Mouse (Mus musculus): ENCODE measurements around the gene Nhlrc4.

The Nhlrc4 gene

GRCm38 (mm10) chr17:25957586-25958051, 12.9 kb upstream of the Nhlrc4 start:
- no peak for DNase-seq (ENCODE audit: low spot score)

GRCm38 (mm10) chr17:25956631-25957030, 11.9 kb upstream of the Nhlrc4 start:
- DNase-seq (ENCODE audit: low spot score), result no peak

- no peak for DNase-seq (ENCODE audit: low spot score)
Measured at GRCm38 (mm10) chr17:25956201-25956600, 11.4 kb upstream of the Nhlrc4 start.

GRCm38 (mm10) chr17:25955736-25956135, 11.0 kb upstream of the Nhlrc4 start:
- no peak for DNase-seq (ENCODE audit: low spot score)

GRCm38 (mm10) chr17:25954671-25955070, 9.9 kb upstream of the Nhlrc4 start:
- DNase-seq (ENCODE audit: low spot score), result no peak

- DNase-seq (ENCODE audit: low spot score), result no peak
Measured at GRCm38 (mm10) chr17:25953161-25953560, 8.4 kb upstream of the Nhlrc4 start.

- no peak for DNase-seq (ENCODE audit: low spot score)
Measured at GRCm38 (mm10) chr17:25951803-25952623, 7.3 kb upstream of the Nhlrc4 start, which contains the start of gene A930017K11Rik. Gene A930017K11Rik, minus strand, starts transcription at chr17:25952565.

GRCm38 (mm10) chr17:25951225-25951802, 6.6 kb upstream of the Nhlrc4 start:
- peak; percentile 71 for DNase-seq (ENCODE audit: low spot score)

- DNase-seq (ENCODE audit: low spot score), result no peak
Measured at GRCm38 (mm10) chr17:25950706-25951105, 5.9 kb upstream of the Nhlrc4 start.

- no peak for DNase-seq (ENCODE audit: low spot score)
Measured at GRCm38 (mm10) chr17:25949981-25950380, 5.2 kb upstream of the Nhlrc4 start.

- DNase-seq (ENCODE audit: low spot score), result no peak
Measured at GRCm38 (mm10) chr17:25948051-25948450, 3.3 kb upstream of the Nhlrc4 start.

- no peak for DNase-seq (ENCODE audit: low spot score)
Measured at GRCm38 (mm10) chr17:25947576-25947975, 2.8 kb upstream of the Nhlrc4 start.

- no peak for DNase-seq (ENCODE audit: low spot score)
Measured at GRCm38 (mm10) chr17:25946891-25947290, 2.1 kb upstream of the Nhlrc4 start.

- DNase-seq (ENCODE audit: low spot score), result no peak
Measured at GRCm38 (mm10) chr17:25946349-25946748, 1.6 kb upstream of the Nhlrc4 start.

- DNase-seq (ENCODE audit: low spot score), result peak; percentile 64
Measured at GRCm38 (mm10) chr17:25945517-25946155, 875 bp upstream of the Nhlrc4 start.

- DNase-seq (ENCODE audit: low spot score), result no peak
Measured at GRCm38 (mm10) chr17:25943769-25944168, 992 bp downstream of the Nhlrc4 start.

GRCm38 (mm10) chr17:25943221-25943620, 1.5 kb downstream of the Nhlrc4 start:
- DNase-seq (ENCODE audit: low spot score), result no peak

GRCm38 (mm10) chr17:25942597-25943151, 2.1 kb downstream of the Nhlrc4 start:
- DNase-seq (ENCODE audit: low spot score), result no peak

- peak; percentile 86 for DNase-seq (ENCODE audit: low spot score)
Measured at GRCm38 (mm10) chr17:25941511-25942241, 3.1 kb downstream of the Nhlrc4 start.

- DNase-seq (ENCODE audit: low spot score), result no peak
Measured at GRCm38 (mm10) chr17:25934526-25934925, 10.2 kb downstream of the Nhlrc4 start.

GRCm38 (mm10) chr17:25925348-25925747, 19.4 kb downstream of the Nhlrc4 start:
- no peak for DNase-seq (ENCODE audit: low spot score)

GRCm38 (mm10) chr17:25922120-25922519, 22.6 kb downstream of the Nhlrc4 start:
- peak; percentile 59 for DNase-seq (ENCODE audit: low spot score)

All from testis, postnatal 10 days (tissue).